Mouse (Mus musculus) heart, embryonic 15.5 days (tissue): ENCODE results near the gene Wdtc1. TPM values are rescaled to one million over a fixed set of nuclear protein-coding genes. Genes with fewer than 3 reads are reported as not detected.

Experiments used
- ATAC-seq: fragments of 200-750 bp; cut with Nextera tagmentation; replicated peaks from 2 replicates; pipeline ENCODE4 v1.8.0; 2017; ENCODE audit warnings: low read depth, moderate TSS enrichment; ENCODE audit not compliant: insufficient number of reproducible peaks, insufficient read depth, low FRiP score
- H3K27ac ChIP-seq: fragments of 300-500 bp; sonication (generic); 2 replicates; pipeline ENCODE4 v1.5.1; 2015; ENCODE audit warnings: mild to moderate bottlenecking, inconsistent platforms
- H3K27me3 ChIP-seq: fragments of 300-500 bp; sonication (generic); 2 replicates; pipeline ENCODE4 v1.6.1; 2015; ENCODE audit warnings: inconsistent platforms
- H3K36me3 ChIP-seq: fragments of 300-500 bp; sonication (generic); 2 replicates; pipeline ENCODE4 v1.6.1; 2015; ENCODE audit warnings: mild to moderate bottlenecking, inconsistent platforms
- H3K4me1 ChIP-seq: fragments of 300-500 bp; sonication (generic); replicated peaks from 2 replicates; pipeline ENCODE4 v1.6.1; 2015; ENCODE audit warnings: inconsistent platforms
- H3K4me2 ChIP-seq: fragments of 300-500 bp; sonication (generic); 2 replicates; pipeline ENCODE4 v1.6.1; 2015; ENCODE audit warnings: inconsistent platforms, mild to moderate bottlenecking, moderate library complexity
- H3K4me3 ChIP-seq: fragments of 300-500 bp; sonication (generic); 2 replicates; pipeline ENCODE4 v1.5.1; 2015; ENCODE audit warnings: mild to moderate bottlenecking, inconsistent platforms
- H3K9ac ChIP-seq: fragments of 300-500 bp; sonication (generic); 2 replicates; pipeline ENCODE4 v1.6.1; 2015; ENCODE audit warnings: mild to moderate bottlenecking, inconsistent platforms
- H3K9me3 ChIP-seq: fragments of 300-500 bp; sonication (generic); replicated peaks from 2 replicates; pipeline ENCODE4 v1.6.1; 2016; ENCODE audit warnings: inconsistent platforms
- WGBS: fragments of 180-500 bp; shearing (Covaris S2); methylation state at CpG from one replicate; pipeline ENCODE4 v1.1.7; 2015; ENCODE audit warnings: mixed read lengths; 5-methylcytosine and 5-hydroxymethylcytosine counted together
- polyA plus RNA-seq: library from polyadenylated mRNA; unstranded; fragments of >200 nt; fragmentation: Nextera tagmentation; extraction: Ambion mirVana; gene quantifications from 2 replicates; pipeline ENCODE4 v1.2.1, GENCODE M21; 2015

Gene Wdtc1
- polyA plus RNA-seq, 1 experiment from 2014 or later, result 11.4 TPM

DNA sequence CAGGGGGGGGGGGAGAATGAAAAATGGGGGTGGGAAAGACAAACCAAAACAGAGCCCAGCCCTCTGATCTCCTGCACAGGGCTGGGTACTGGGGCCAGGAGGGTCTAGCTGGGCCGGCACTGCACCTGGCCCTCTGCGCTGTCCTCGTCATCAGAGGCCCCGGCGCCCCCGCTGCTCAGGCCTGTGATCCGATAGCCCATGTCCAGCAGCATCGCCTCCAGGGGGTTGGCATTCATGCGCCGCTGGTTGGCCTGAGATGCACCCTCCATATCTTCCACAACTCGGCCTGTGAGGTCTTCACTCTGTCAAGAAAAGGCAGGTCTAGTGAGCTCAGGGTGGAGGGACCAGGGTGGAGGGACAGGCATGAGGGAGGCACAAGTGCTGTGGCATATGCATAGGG is 59.2 kb downstream of the Wdtc1 start:
- Histone ChIP-seq H3K27ac (no peak overlapping the region), H3K9ac (no peak overlapping the region)

DNA sequence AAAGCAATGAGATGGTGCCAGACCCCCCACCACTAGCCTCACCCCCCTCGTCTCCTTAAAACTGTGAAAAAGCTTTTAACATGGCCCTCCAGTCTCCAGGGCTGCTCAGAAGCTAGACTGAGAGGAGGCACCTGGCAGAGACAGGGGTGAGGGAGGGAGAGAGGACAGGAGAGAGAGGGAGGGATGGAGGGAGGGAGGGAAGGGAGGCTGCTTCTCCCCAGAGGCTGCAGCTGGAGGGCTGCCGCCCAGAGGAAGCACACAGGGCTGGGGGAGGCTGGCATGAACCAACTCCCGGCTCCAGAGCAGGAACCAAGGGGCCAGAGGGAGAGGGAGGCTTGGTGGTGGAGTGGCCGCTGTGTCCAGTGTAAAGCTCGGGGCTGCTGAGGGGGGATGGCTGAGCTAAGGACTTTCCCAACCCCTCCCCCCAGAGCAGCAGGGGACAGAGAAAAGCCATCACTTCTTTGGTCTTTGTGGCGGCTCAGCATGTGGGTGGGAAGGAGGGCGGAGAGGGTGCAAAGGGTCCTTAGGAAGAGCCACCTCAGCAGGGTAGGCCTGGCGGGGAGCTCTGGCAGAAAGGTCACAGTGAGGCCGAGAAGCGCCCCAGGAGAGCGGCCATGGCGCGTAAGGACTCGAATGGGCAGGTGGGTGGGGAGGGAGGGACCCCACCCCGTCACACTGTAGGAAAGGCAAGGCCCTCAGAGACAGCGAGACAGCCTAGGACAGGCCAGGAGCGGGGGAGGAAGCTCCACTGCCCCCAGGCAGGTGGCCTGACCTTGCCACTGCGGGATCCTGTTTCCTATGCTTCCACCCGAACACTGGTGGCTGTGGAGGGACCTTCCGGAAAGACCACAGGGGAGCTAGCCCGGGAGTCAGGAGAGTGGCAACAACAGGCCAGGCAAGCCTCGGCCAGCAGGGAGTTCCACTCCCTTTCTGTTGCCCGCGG is 60.1 kb downstream of the Wdtc1 start:
- ATAC-seq, result peak; percentile 20
- peaks cover 23% of the 10 kb centered on the region; the same call in 1 of the 2 replicates for H3K36me3 ChIP-seq
- H3K4me1 ChIP-seq, result peaks cover 14% of the 10 kb centered on the region
- no peak overlapping the region for H3K4me3 ChIP-seq
- no peaks in the 10 kb centered on the region for H3K27me3 ChIP-seq
- 44% methylated on average over 24 of the region's 24 CpGs for WGBS
- peak overlapping the region; percentile 27; the same call in 1 of the 2 replicates for H3K4me2 ChIP-seq
- H3K9me3 ChIP-seq, result no peaks in the 10 kb centered on the region
- no peak overlapping the region for H3K9ac ChIP-seq
- no peak overlapping the region for H3K27ac ChIP-seq

More for the DNA sequence above, 59.2 kb downstream of the Wdtc1 start:
- H3K36me3 ChIP-seq, result peaks cover 23% of the 10 kb centered on the region; the same call in 1 of the 2 replicates
- H3K4me1 ChIP-seq, result peaks cover 23% of the 10 kb centered on the region
- H3K27me3 ChIP-seq, result no peaks in the 10 kb centered on the region
- ATAC-seq, result no peak
- H3K4me2 ChIP-seq, result no peak overlapping the region
- H3K9me3 ChIP-seq, result no peaks in the 10 kb centered on the region
- 68% methylated on average over 11 of the region's 11 CpGs for WGBS
- H3K4me3 ChIP-seq, result no peak overlapping the region

GRCm38 (mm10) chr4:133292405-133292804 is 60.9 kb downstream of the Wdtc1 start:
- 82% methylated on average over 4 of the region's 4 CpGs for WGBS
- no peak for ATAC-seq

GRCm38 (mm10) chr4:133291255-133291654 is 62.0 kb downstream of the Wdtc1 start:
- Histone ChIP-seq H3K27me3 (no peaks in the 10 kb centered on the region), H3K4me3 (no peak overlapping the region), H3K9me3 (no peaks in the 10 kb centered on the region), H3K4me2 (no peak overlapping the region), H3K9ac (no peak overlapping the region), H3K27ac (no peak overlapping the region), H3K36me3 (peaks cover 23% of the 10 kb centered on the region; the same call in 1 of the 2 replicates), H3K4me1 (peaks cover 6% of the 10 kb centered on the region)
- ATAC-seq, result no peak
- 92% methylated on average over 1 of the region's 1 CpGs for WGBS

More at GRCm38 (mm10) chr4:133292405-133292804, 60.9 kb downstream of the Wdtc1 start:
- H3K4me1 ChIP-seq, result peaks cover 7% of the 10 kb centered on the region
- no peaks in the 10 kb centered on the region for H3K9me3 ChIP-seq
- H3K27me3 ChIP-seq, result no peaks in the 10 kb centered on the region
- peaks cover 23% of the 10 kb centered on the region; the same call in 1 of the 2 replicates for H3K36me3 ChIP-seq
- no peak overlapping the region for H3K4me2 ChIP-seq
- no peak overlapping the region for H3K9ac ChIP-seq
- no peak overlapping the region for H3K4me3 ChIP-seq
- no peak overlapping the region for H3K27ac ChIP-seq

DNA sequence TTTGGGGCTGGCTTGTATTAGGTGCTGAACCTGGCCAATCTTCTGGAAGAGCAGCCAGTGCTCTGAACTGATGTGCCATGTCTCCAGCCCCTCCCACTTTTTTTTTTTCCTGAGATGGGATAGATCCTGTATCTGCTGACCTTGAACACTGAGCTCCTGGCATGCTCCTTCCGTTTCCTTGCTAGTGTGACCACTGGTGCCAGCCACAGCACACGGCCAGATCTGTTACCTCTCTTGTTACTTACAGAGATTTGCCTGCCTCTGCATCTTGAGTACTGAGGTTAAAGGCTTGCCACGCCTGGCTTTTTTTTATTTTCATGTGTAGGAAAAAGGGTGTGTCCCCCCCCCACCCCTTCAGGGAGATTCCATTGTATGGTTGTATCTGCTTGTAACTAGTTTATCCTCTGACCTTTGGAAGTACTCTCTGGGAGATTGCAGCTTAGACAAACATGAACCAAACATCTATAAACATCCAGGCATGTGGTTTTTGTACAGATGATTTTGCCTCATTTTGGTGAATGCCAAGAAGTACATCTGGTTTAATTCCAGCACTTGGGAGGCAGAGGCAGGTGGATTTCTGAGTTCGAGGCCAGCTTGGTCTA is 66.7 kb downstream of the Wdtc1 start:
- no peak overlapping the region for H3K9ac ChIP-seq
- WGBS, result 76% methylated on average over 4 of the region's 4 CpGs
- no peak overlapping the region for H3K4me2 ChIP-seq
- H3K4me1 ChIP-seq, result peaks cover 18% of the 10 kb centered on the region
- no peaks in the 10 kb centered on the region for H3K27me3 ChIP-seq
- no peak overlapping the region for H3K4me3 ChIP-seq
- ATAC-seq, result no peak
- H3K27ac ChIP-seq, result no peak overlapping the region
- H3K36me3 ChIP-seq, result no peaks in the 10 kb centered on the region
- H3K9me3 ChIP-seq, result no peaks in the 10 kb centered on the region

DNA sequence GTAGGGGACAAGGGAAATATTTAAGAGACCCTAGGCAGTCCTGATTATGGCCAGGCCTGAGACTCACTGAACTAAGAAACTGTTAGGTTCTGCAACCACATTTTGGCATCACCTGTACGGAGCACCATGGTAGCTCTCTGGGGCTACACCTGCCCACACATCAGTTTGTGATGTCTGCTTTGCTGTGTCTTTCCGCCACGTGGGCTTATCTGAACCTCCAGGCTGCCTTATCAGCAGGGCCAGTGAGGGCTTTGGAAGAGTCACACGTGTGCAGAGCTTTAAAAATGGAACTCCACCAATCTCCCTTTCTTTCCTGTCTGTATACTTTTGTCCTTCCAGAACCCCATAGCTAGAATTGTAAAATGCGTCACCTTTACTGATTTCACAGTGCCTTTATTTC is 67.3 kb downstream of the Wdtc1 start:
- Histone ChIP-seq H3K36me3 (no peaks in the 10 kb centered on the region), H3K9me3 (no peaks in the 10 kb centered on the region), H3K4me2 (no peak overlapping the region), H3K4me1 (peaks cover 23% of the 10 kb centered on the region), H3K9ac (no peak overlapping the region), H3K4me3 (no peak overlapping the region), H3K27me3 (no peaks in the 10 kb centered on the region), H3K27ac (no peak overlapping the region)
- ATAC-seq, result no peak
- WGBS, result 32% methylated on average over 5 of the region's 5 CpGs

- Histone ChIP-seq H3K4me3 (no peak overlapping the region), H3K27me3 (no peaks in the 10 kb centered on the region), H3K4me1 (peaks cover 25% of the 10 kb centered on the region), H3K4me2 (no peak overlapping the region), H3K9me3 (no peaks in the 10 kb centered on the region), H3K9ac (no peak overlapping the region), H3K27ac (no peak overlapping the region), H3K36me3 (no peaks in the 10 kb centered on the region)
- no peak for ATAC-seq
- 74% methylated on average over 3 of the region's 3 CpGs for WGBS
Measured at GRCm38 (mm10) chr4:133285299-133285698, 68.0 kb downstream of the Wdtc1 start.

- ATAC-seq, result no peak
- Histone ChIP-seq H3K9ac (no peak overlapping the region), H3K27ac (0 out of 2 replicates have a peak overlapping the region, but pooled peaks have one; percentile 52), H3K36me3 (no peaks in the 10 kb centered on the region), H3K9me3 (no peaks in the 10 kb centered on the region), H3K4me1 (peaks cover 30% of the 10 kb centered on the region), H3K4me3 (no peak overlapping the region), H3K4me2 (no peak overlapping the region), H3K27me3 (no peaks in the 10 kb centered on the region)
- WGBS, result 22% methylated on average over 4 of the region's 4 CpGs
Measured at GRCm38 (mm10) chr4:133282656-133283055, 70.6 kb downstream of the Wdtc1 start.

DNA sequence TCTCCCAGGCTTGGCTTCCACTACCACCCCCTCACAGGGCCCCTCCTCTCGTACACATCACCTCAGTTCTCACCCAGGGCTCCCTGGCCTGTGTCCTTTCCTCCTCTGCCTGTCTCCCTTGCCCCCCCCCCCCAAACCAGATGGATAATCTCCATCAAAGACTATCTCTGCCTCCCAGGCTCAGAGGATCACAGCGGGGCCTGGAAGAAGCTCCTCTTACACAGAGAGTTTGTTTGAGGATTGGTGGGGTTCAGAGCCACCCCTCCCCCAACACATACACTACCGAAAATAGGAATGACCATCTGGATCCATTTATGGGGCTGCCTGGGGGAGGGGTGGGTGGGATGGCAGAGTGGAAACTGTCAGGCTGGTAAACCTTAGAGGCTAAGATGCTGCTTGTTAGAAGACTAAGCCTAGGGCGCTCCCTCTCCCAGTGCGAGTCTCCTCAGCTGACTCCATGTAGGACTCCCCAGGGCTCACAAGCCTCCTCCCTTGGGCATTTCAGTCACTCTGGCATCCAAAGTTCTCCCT is 71.3 kb downstream of the Wdtc1 start:
- Histone ChIP-seq H3K9me3 (no peaks in the 10 kb centered on the region), H3K4me1 (peaks cover 31% of the 10 kb centered on the region), H3K4me3 (no peak overlapping the region), H3K27ac (peak overlapping the region; percentile 52), H3K9ac (no peak overlapping the region), H3K36me3 (no peaks in the 10 kb centered on the region), H3K4me2 (peak overlapping the region; percentile 5; the same call in 1 of the 2 replicates), H3K27me3 (no peaks in the 10 kb centered on the region)
- no peak for ATAC-seq
- 22% methylated on average over 5 of the region's 5 CpGs for WGBS

DNA sequence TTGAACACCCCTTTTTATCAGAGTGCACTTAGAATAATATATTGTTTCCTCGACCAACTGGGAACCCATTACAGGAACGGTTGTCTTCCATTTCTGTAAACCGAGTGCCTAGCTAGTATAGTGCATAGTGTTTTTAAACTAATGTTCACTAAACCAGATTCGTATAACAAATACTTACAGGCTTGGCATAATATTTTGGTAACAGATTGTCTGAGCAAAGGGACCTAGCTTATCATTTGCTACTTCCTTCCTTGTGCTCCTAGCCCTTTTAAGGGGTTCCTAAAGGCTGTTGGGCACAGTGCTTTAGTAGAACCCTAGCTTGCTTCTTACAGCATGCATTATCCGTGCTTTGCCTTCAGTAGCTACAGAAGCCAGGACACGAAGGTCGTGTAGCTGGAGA is 71.8 kb downstream of the Wdtc1 start:
- H3K9me3 ChIP-seq, result no peaks in the 10 kb centered on the region
- H3K9ac ChIP-seq, result no peak overlapping the region
- no peaks in the 10 kb centered on the region for H3K27me3 ChIP-seq
- peaks cover 36% of the 10 kb centered on the region for H3K4me1 ChIP-seq
- H3K4me2 ChIP-seq, result peak overlapping the region; percentile 5; the same call in 1 of the 2 replicates
- no peaks in the 10 kb centered on the region for H3K36me3 ChIP-seq
- no peak for ATAC-seq
- peak overlapping the region; percentile 52 for H3K27ac ChIP-seq
- 21% methylated on average over 7 of the region's 7 CpGs for WGBS
- H3K4me3 ChIP-seq, result no peak overlapping the region

GRCm38 (mm10) chr4:133278482-133278881 is 74.8 kb downstream of the Wdtc1 start:
- 84% methylated on average over 3 of the region's 3 CpGs for WGBS
- H3K9me3 ChIP-seq, result no peaks in the 10 kb centered on the region
- H3K4me3 ChIP-seq, result no peak overlapping the region; the same call in 1 of the 2 replicates
- no peak overlapping the region for H3K9ac ChIP-seq
- no peaks in the 10 kb centered on the region for H3K27me3 ChIP-seq
- H3K4me2 ChIP-seq, result peak overlapping the region; percentile 77
- peak overlapping the region; percentile 92 for H3K27ac ChIP-seq
- peaks cover 38% of the 10 kb centered on the region for H3K4me1 ChIP-seq
- no peaks in the 10 kb centered on the region for H3K36me3 ChIP-seq
- ATAC-seq, result no peak
